Mouse (Mus musculus) MEL (cell line): ENCODE measurements around the gene Pno1. TPM values are rescaled to one million over a fixed set of nuclear protein-coding genes. Genes with fewer than 3 reads are reported as not detected.

Experiments
- DNase-seq: peaks from one replicate; pipeline ENCODE4 v3.0.0; 2011; ENCODE audit warnings: low read depth, low spot score
- H3K27ac ChIP-seq: 2 replicates; pipeline ENCODE4 v1.5.1; 2012; ENCODE audit warnings: low read depth, mild to moderate bottlenecking, control low read depth, low read length, moderate library complexity; ENCODE audit not compliant: control insufficient read depth
- H3K27me3 ChIP-seq, 2 experiments: fragments of 150-350 bp in 1 of 2; sonication (generic) in 1 of 2; 2 replicates each; pipeline ENCODE4 v1.6.1; 2012; ENCODE audit warnings: low read length in 2 of 2, mild to moderate bottlenecking in 2 of 2, improper control_type of control experiment in 1 of 2, moderate library complexity in 1 of 2; ENCODE audit not compliant: insufficient read depth in 2 of 2, control insufficient read depth in 1 of 2
- H3K36me3 ChIP-seq, 2 experiments: 2 replicates each; pipeline ENCODE4 v1.6.1; 2012 to 2014; ENCODE audit warnings: low read length in 2 of 2, improper control_type of control experiment in 1 of 2, inconsistent platforms in 1 of 2, mild to moderate bottlenecking in 1 of 2; ENCODE audit not compliant: insufficient read depth in 2 of 2, control insufficient read depth in 1 of 2
- H3K4me1 ChIP-seq, 2 experiments: fragments of 150-350 bp in 1 of 2; sonication (generic) in 1 of 2; 2 replicates each; pipeline ENCODE4 v1.6.1; 2012; ENCODE audit warnings: low read length in 2 of 2, improper control_type of control experiment in 1 of 2, mild to moderate bottlenecking in 1 of 2; ENCODE audit not compliant: insufficient read depth in 2 of 2, control insufficient read depth in 1 of 2
- H3K4me3 ChIP-seq, 2 experiments: fragments of 150-350 bp in 1 of 2; sonication (generic) in 1 of 2; 2 replicates each; pipeline ENCODE4 v1.5.1; 2012; ENCODE audit warnings: low read depth in 2 of 2, low read length in 2 of 2, mild to moderate bottlenecking in 2 of 2, moderate library complexity in 2 of 2, control low read depth in 1 of 2, improper control_type of control experiment in 1 of 2; ENCODE audit not compliant: control insufficient read depth in 1 of 2, insufficient read depth in 1 of 2
- H3K79me2 ChIP-seq: 2 replicates; pipeline ENCODE4 v1.6.1; 2012; ENCODE audit warnings: mild to moderate bottlenecking, low read length, moderate library complexity; ENCODE audit not compliant: control insufficient read depth, poor library complexity, insufficient read depth
- H3K9ac ChIP-seq: 2 replicates; pipeline ENCODE4 v1.6.1; 2012; ENCODE audit warnings: low read depth, mild to moderate bottlenecking, control low read depth, low read length, moderate library complexity; ENCODE audit not compliant: control insufficient read depth, poor library complexity, severe bottlenecking
- H3K9me3 ChIP-seq: fragments of 150-350 bp; sonication (generic); replicated peaks from 2 replicates; pipeline ENCODE4 v1.6.1; 2012; ENCODE audit warnings: mild to moderate bottlenecking, low read length, improper control_type of control experiment, moderate library complexity; ENCODE audit not compliant: insufficient read depth
- BHLHE40 ChIP-seq: IDR thresholded peaks from 2 replicates; pipeline ENCODE4 v1.6.1; 2012; ENCODE audit warnings: low read depth, mild to moderate bottlenecking, inconsistent platforms, low read length, improper control_type of control experiment, borderline replicate concordance
- CHD1 ChIP-seq: IDR thresholded peaks from 2 replicates; pipeline ENCODE4 v1.6.1; 2012; ENCODE audit warnings: low read depth, mild to moderate bottlenecking, inconsistent platforms, low read length, improper control_type of control experiment
- CHD2 ChIP-seq: IDR thresholded peaks from 2 replicates; pipeline ENCODE4 v1.6.1; 2011; ENCODE audit warnings: low read length, improper control_type of control experiment
- CTCF ChIP-seq, 3 experiments: IDR thresholded peaks in 2 of 3; conservative IDR thresholded peaks in 1 of 3; 2 replicates each; pipeline ENCODE4 v1.5.1; 2011 to 2012; ENCODE audit warnings: low read length in 3 of 3, low read depth in 2 of 3, mild to moderate bottlenecking in 2 of 3, improper control_type of control experiment in 1 of 3, inconsistent platforms in 1 of 3, mixed read lengths in 1 of 3, moderate library complexity in 1 of 3; ENCODE audit not compliant: control insufficient read depth in 1 of 3, insufficient read depth in 1 of 3, poor library complexity in 1 of 3, severe bottlenecking in 1 of 3
- ETS1 ChIP-seq: IDR thresholded peaks from 2 replicates; pipeline ENCODE4 v1.6.1; 2012; ENCODE audit warnings: low read depth, mild to moderate bottlenecking, inconsistent platforms, low read length, improper control_type of control experiment, moderate library complexity
- GABPA ChIP-seq: IDR thresholded peaks from 2 replicates; pipeline ENCODE4 v1.6.1; 2012; ENCODE audit warnings: low read depth, mild to moderate bottlenecking, inconsistent platforms, low read length, improper control_type of control experiment, moderate library complexity
- GATA1 ChIP-seq: IDR thresholded peaks from 2 replicates; pipeline ENCODE4 v1.6.1; 2011; ENCODE audit warnings: low read depth, low read length, improper control_type of control experiment
- JUND ChIP-seq: IDR thresholded peaks from 2 replicates; pipeline ENCODE4 v1.6.1; 2011; ENCODE audit warnings: low read depth, mild to moderate bottlenecking, improper control_type of control experiment, low read length
- KAT2A ChIP-seq: conservative IDR thresholded peaks from 2 replicates; pipeline ENCODE4 v1.6.1; 2012; ENCODE audit warnings: low read depth, low read length, improper control_type of control experiment, inconsistent platforms
- MAFK ChIP-seq: IDR thresholded peaks from 2 replicates; pipeline ENCODE4 v1.6.1; 2011; ENCODE audit warnings: low read depth, mild to moderate bottlenecking, low read length, improper control_type of control experiment, borderline replicate concordance
- MYB ChIP-seq: IDR thresholded peaks from 2 replicates; pipeline ENCODE4 v1.6.1; 2011; ENCODE audit warnings: mild to moderate bottlenecking, low read depth, low read length, improper control_type of control experiment
- MYC ChIP-seq: IDR thresholded peaks from 2 replicates; pipeline ENCODE4 v1.6.1; 2011; ENCODE audit warnings: low read depth, mild to moderate bottlenecking, low read length, improper control_type of control experiment, moderate library complexity
- NRF1 ChIP-seq: IDR thresholded peaks from 2 replicates; pipeline ENCODE4 v1.6.1; 2014; ENCODE audit warnings: low read depth, mild to moderate bottlenecking, inconsistent platforms, low read length, improper control_type of control experiment, moderate library complexity; ENCODE audit not compliant: poor library complexity, insufficient read depth, severe bottlenecking
- POLR2AphosphoS2 ChIP-seq: IDR thresholded peaks from 2 replicates; pipeline ENCODE4 v1.6.1; 2011; ENCODE audit warnings: low read length, improper control_type of control experiment
- POLR2AphosphoS5 ChIP-seq: IDR thresholded peaks from 2 replicates; pipeline ENCODE4 v1.6.1; 2012; ENCODE audit warnings: low read depth, borderline replicate concordance, mild to moderate bottlenecking, inconsistent platforms, low read length, moderate library complexity, mixed read lengths
- RAD21 ChIP-seq: IDR thresholded peaks from 2 replicates; pipeline ENCODE4 v1.6.1; 2011; ENCODE audit warnings: mild to moderate bottlenecking, low read depth, low read length, improper control_type of control experiment
- SIN3A ChIP-seq: IDR thresholded peaks from 2 replicates; pipeline ENCODE4 v1.6.1; 2012; ENCODE audit warnings: low read length, improper control_type of control experiment, inconsistent platforms
- TAL1 ChIP-seq: IDR thresholded peaks from 2 replicates; pipeline ENCODE4 v1.6.1; 2012; ENCODE audit warnings: mild to moderate bottlenecking, inconsistent platforms, low read length, moderate library complexity, mixed read lengths
- TBP ChIP-seq: IDR thresholded peaks from 2 replicates; pipeline ENCODE4 v1.8.0; 2011; ENCODE audit warnings: low read depth, low read length, improper control_type of control experiment
- UBTF ChIP-seq: IDR thresholded peaks from 2 replicates; pipeline ENCODE4 v1.6.1; 2012; ENCODE audit warnings: low read depth, mild to moderate bottlenecking, inconsistent platforms, low read length, improper control_type of control experiment, moderate library complexity, borderline replicate concordance; ENCODE audit not compliant: insufficient read depth
- USF1 ChIP-seq: IDR thresholded peaks from 2 replicates; pipeline ENCODE4 v1.6.1; 2014; ENCODE audit warnings: low read depth, mild to moderate bottlenecking, inconsistent platforms, low read length, improper control_type of control experiment, moderate library complexity
- USF2 ChIP-seq, 2 experiments: IDR thresholded peaks; 2 replicates each; pipeline ENCODE4 v1.6.1; 2011 to 2012; ENCODE audit warnings: improper control_type of control experiment in 2 of 2, low read length in 2 of 2, borderline replicate concordance in 1 of 2, inconsistent platforms in 1 of 2, low read depth in 1 of 2, mild to moderate bottlenecking in 1 of 2; ENCODE audit not compliant: insufficient read depth in 1 of 2
- ZC3H11A ChIP-seq: IDR thresholded peaks from 2 replicates; pipeline ENCODE4 v1.6.1; 2012; ENCODE audit warnings: low read depth, mild to moderate bottlenecking, inconsistent platforms, low read length, improper control_type of control experiment
- ZKSCAN1 ChIP-seq: IDR thresholded peaks from 2 replicates; pipeline ENCODE4 v1.6.1; 2012; ENCODE audit warnings: low read depth, mild to moderate bottlenecking, inconsistent platforms, low read length, improper control_type of control experiment, moderate library complexity
- ZMIZ1 ChIP-seq: IDR thresholded peaks from 2 replicates; pipeline ENCODE4 v1.6.1; 2012; ENCODE audit warnings: low read depth, mild to moderate bottlenecking, inconsistent platforms, low read length, improper control_type of control experiment, moderate library complexity
- polyA plus RNA-seq, 2 experiments: library from polyadenylated mRNA; stranded (reverse) in 1 of 2; unstranded in 1 of 2; fragments of >175 nt in 1 of 2; fragments of >200 nt in 1 of 2; gene quantifications; 2 replicates each; pipeline versions ENCODE4 v1.2.1 to v1.2.4; 2012; ENCODE audit warnings: low replicate concordance in 2 of 2, low read depth in 1 of 2; ENCODE audit not compliant: insufficient read length in 2 of 2, insufficient read depth in 1 of 2, missing spikeins in 1 of 2
- total RNA-seq: library from RNA; depleted of rRNA; stranded (reverse); fragments of 300-350 nt; gene quantifications from 2 replicates; pipeline ENCODE4 v1.2.3, GENCODE M21; 2012

The Pno1 gene
- total and polyA plus RNA-seq, 3 experiments: 64.4 to 1,147 (median 121) TPM

DNA sequence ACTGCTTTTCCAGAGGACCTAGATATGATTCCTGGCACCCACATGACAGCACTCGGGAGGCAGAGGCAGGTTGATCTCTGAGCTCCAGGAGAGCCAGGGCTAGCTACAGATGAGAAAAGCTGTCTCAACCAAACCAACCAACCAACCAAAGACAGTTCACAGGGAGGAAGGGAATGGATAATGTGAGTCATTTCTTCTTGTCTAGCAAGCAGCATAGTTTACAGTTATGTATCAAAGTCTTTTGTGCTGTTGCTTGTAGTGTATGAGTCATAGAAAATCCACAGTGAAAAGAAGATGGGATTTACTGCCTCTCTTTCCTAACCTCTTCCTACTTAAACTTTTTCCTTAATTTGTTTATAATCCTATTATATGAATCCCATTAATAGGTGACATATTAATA is 34.7 kb downstream of the Pno1 start:
- peaks cover 0 to 2% of the 10 kb centered on the region in 2 experiments; a peak in 1 of 4 replicates for H3K4me1 ChIP-seq

DNA sequence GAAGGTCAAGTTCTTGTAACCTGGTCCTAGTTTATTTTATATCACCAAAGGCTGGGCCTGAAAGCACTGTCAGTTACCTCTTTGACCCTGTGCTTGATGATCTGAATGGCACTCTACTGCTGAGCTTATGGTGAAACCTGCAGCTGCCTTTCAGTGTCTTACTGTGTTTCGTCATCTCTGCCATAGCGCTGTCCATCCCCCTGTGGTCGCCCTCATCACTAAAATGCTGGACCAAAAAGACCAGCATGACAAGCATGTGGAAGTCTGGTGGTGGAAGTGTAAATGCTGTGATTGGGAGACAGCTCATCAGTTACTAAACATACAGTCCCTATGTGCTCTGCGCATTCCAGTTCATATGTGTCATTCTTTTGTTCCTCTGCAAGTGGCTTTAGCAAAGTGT is 39.1 kb downstream of the Pno1 start:
- DNase-seq: no peak
- Histone ChIP-seq H3K27me3 (no peaks in the 10 kb centered on the region), H3K79me2 (peaks cover 75% of the 10 kb centered on the region), H3K4me1 (peaks cover 0 to 2% of the 10 kb centered on the region in 2 experiments; a peak in 2 of 4 replicates), H3K27ac (no peak overlapping the region), H3K4me3 (no peak overlapping the region), H3K36me3 (peaks cover 6 to 20% of the 10 kb centered on the region in 2 experiments; a peak in 3 of 4 replicates), H3K9me3 (no peaks in the 10 kb centered on the region), H3K9ac (no peak overlapping the region)
- TF ChIP-seq MAFK: no peak
- TF ChIP-seq ZKSCAN1: no peak
- TF ChIP-seq MYB: no peak
- no peak for TF ChIP-seq USF1
- TF ChIP-seq MYC: no peak
- no peak for TF ChIP-seq CHD1
- no peak for TF ChIP-seq GATA1
- no peak for TF ChIP-seq USF2 (IDR thresholded peaks at IDR 0.05; ENCODE audit: borderline replicate concordance in 1 of 2, insufficient read depth in 1 of 2, low read depth in 1 of 2, low read length in 2 of 2)
- no peak for TF ChIP-seq KAT2A
- TF ChIP-seq CTCF (IDR thresholded peaks at IDR 0.05 in 2 of 3, conservative IDR thresholded peaks at IDR 0.05 in 1 of 3; ENCODE audit: control insufficient read depth in 1 of 3, insufficient read depth in 1 of 3, low read depth in 2 of 3, low read length in 3 of 3, poor library complexity in 1 of 3, severe bottlenecking in 1 of 3): no peak
- TF ChIP-seq ZMIZ1: no peak
- TF ChIP-seq BHLHE40: no peak
- TF ChIP-seq UBTF: no peak
- TF ChIP-seq TBP: no peak
- no peak for TF ChIP-seq CHD2
- no peak for TF ChIP-seq POLR2AphosphoS2
- no peak for TF ChIP-seq ETS1

More for the DNA sequence above, 34.7 kb downstream of the Pno1 start:
- no peaks in the 10 kb centered on the region for H3K9me3 ChIP-seq
- peaks cover 10 to 11% of the 10 kb centered on the region in 2 experiments for H3K36me3 ChIP-seq
- no peak overlapping the region for H3K4me3 ChIP-seq
- H3K27ac ChIP-seq: no peak overlapping the region
- no peaks in the 10 kb centered on the region for H3K27me3 ChIP-seq
- no peak for DNase-seq
- TF ChIP-seq TBP (no peak), CHD1 (no peak), RAD21 (no peak), JUND (no peak), NRF1 (no peak), BHLHE40 (no peak), GABPA (no peak), ZC3H11A (no peak), TAL1 (no peak), SIN3A (no peak), ZMIZ1 (no peak), POLR2AphosphoS5 (no peak)
- no peak overlapping the region for H3K9ac ChIP-seq
- H3K79me2 ChIP-seq: peaks cover 61% of the 10 kb centered on the region
